Mouse (Mus musculus): ENCODE data around the gene Plxna4.

The Plxna4 gene

DNA sequence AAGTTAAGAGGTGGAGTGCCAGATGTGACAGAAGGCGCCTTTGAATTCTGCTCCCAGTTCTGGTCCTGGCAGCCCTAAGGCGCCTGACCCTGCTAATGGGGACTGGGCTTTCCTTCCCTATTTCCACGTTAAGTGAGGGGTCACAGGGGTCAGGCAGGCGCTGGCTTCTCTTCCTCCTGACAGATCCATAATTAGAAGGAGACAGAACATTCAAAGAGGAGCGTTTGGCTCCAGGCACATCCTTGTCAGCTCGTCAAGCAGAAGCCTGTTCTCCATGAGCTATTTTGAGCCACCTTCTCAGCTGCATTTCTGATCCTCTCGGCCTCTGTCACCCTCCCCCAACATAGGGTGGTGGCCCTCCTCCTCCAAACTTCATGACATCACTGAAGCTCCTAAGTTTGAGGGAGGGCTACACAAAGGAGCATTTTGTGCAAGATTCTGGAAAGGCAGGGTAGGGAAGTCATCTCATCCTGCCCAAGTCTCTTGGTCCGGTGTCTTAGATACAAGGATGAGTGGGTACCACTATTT, 249.5 kb downstream of the Plxna4 start:
- DNase-seq: no peak

DNA sequence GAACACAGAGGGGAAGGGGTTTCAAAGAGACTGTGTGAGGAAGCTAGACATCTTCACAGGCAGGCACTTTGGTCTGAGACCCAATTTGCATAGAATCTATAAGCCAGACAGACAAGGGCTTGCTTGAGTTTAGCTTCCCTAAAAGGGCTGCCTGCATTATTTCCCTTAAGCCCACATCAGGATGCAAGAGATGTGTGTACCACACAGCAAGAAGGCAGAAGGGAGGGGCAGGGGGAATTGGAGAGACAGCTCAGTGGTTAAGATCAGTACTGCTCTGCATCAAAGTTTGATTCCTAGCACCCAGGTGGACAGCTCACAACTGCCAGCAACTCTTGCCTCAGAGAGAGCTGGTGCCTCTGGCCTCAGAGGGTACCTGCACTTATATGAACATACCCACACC, 256.7 kb downstream of the Plxna4 start:
- no peak for DNase-seq

DNA sequence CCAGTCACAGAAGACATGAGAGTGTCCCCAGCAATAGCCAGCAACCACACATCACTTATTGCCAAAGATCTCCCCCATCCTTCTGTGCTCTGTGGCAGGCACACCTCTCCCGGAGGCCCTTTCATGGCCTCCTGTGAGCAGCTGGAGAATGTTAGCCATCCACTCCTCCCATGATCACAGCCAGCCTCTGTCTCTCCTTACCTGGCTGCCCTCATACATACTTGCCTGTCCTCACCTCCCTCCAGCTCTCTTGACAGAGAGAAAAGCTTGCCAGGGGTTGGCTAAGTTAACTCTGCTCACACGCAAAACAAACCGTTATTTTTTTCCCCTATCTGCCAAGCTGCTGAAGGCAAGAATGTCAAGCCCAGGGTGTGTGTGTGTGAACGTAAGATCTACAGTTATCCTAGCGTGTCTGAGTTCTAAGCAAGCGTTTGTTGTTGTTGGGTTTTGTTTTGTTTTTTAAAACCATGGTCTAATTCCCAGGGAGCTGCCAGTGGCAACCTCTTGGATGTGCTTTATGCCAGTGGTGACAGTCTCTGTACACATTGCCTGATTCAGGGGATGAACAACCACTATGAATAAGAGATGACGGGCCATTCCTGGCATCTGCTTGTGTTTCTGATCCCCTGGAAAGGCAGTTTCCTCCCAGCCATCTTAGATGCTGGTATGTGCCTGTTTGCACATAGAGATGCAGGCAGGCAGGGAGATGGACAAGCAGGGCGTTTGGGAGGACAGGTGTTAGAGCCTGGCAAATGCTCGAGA, 257.8 kb downstream of the Plxna4 start:
- no peak for DNase-seq

DNA sequence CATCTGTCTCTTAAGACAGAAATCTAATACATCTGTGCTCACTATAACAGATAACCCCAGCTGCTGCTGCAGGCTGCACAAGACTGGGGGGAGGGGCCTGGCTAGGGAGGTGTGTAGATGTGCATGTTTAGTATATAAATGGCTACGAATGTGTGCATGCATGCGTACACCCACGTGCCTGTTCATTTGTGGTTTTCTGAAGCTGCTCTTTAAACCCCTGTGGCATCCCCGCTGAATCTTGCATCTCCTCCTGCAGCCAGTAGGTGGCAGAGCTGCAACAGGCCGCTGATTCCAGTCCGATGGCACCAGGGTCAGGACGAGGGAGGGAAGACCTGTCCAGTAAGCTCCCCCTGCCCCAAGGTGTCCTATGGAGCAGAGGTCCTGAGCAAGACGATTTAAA, 260.0 kb downstream of the Plxna4 start:
- DNase-seq: peak; percentile 56

DNA sequence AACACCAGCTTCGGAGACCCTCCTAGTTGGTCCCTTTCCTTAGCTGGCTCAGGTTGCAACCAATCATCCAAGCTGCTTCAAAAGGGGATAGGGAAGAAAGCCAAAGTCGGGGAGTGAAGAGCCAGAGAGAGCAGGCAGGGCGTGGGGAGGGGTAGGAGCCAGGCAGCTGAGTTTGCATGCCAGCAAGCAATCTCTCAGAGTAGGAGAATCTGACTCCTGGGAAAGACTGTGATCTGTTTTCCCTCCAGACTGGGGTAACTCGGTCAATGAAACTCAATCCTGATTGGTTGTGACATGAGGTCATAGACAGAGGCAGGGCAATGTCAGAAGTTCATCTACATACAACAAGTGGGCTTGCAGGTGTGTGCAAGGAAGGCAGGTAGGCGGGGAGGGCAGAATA, 260.8 kb downstream of the Plxna4 start:
- no peak for DNase-seq

DNA sequence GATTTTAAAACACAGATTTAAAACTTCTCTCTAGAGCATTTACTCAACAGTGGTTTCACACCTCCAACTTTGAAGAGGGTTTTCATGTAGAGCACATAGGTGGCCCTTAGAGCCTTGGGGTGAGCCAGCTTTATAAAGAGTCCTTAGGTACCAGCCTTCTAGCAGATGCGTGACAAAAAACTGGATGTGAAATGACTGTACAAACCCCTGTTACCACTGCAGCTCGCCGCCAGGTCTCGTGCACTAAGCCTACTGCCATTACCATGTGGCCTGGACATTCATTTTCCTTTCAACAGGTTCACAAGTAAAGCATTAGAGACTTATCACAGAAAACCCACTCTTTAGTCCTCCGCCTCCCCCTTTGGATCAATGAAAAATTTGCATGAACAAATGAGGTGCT, 261.6 kb downstream of the Plxna4 start:
- DNase-seq: no peak

DNA sequence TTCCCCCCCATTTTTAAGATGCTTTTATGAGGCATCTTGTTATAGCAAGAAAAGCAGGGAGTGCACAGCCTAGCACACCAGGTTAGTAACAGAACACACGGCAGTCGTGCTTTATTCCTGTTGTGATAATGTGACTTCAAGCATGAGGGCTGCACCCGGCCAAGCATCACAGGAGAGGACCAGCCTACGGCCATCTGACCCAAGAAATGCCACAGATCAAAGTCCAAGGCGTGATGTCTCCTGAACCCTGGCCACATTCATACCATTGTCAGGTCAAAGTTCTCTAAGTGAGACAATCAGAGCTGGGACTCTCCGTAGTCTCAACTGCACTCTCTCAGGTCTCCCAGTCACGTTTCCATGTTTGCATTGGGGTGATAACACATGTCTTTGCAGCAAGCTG, 262.1 kb downstream of the Plxna4 start:
- no peak for DNase-seq

DNA sequence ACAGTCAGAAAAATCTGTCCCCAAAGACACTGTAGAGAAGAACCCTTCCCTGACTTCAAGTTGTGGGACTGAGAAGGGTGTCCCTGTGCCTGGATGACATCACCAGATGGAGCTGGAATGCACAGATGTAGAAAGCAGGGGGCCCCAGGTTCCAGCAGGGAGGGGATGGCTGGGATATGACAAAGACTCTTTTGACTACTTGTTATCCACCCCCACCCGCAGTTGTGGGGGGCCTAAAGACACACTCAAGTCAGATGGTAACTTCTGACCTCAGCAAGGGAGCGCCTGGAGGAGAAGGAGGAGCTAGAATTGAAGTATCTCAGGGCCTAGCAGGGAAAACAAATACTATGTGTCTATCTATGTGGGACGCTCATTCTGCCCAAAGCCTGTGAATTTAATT, 266.8 kb downstream of the Plxna4 start:
- no peak for DNase-seq

DNA sequence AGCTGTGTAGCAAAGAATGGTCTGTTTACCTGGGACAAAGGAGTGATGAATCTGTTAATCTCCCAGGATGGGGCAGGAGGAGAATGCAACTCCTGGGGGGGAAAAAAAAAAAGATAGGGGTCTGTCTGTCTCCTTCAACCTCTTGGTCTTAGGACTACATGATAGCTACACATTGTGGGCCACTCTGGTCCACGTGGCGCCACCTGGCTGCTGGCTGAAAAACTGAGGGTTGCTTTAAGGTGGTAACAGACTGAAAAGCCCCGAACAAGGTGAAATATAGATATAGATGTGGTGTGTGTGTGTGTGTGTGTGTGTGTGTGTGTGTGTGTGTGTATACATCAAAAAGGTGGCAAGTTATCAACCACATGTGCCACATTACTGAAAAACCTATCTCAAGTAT, 267.7 kb downstream of the Plxna4 start:
- DNase-seq: no peak

DNA sequence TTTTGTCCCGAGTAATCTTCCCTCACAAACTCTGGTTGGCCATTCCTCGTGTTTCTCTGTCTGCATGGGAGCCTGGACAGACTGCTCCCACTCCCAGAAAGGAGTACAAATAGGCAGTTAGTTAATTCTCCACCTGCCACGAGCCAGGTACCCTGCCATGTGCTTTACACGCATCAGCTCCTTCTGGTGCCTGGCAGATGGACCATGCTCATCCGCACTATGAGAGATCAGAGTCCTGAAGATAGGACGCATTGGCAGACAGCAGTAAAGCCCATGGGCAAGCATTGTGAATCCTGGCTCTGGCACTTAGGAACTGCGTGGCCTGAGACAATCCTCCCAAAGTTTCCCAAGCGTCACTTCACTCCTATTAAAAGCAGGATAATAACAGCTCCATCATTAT, 270.5 kb downstream of the Plxna4 start:
- DNase-seq: no peak

DNA sequence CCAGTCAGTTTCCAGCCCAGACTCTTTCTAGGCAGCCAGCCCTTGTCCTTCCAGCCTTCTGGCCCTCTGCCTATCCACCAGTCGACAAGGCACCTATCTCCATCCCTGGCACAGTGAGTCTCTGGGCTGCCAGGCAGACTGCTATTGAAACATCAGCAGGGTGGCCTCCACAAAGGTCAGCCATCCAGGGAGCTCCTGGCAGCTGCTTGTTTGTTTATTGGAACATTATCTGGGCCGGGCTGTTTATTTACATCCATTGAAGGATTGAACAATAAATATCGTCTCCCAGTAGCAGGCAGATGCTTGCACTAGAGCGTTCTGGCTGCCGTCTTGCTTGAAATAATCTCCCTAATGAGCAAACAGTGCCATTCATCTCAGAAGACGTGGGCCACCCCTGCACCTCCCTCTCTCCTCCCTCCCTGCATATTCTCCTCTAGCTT, 273.0 kb downstream of the Plxna4 start:
- no peak for DNase-seq

DNA sequence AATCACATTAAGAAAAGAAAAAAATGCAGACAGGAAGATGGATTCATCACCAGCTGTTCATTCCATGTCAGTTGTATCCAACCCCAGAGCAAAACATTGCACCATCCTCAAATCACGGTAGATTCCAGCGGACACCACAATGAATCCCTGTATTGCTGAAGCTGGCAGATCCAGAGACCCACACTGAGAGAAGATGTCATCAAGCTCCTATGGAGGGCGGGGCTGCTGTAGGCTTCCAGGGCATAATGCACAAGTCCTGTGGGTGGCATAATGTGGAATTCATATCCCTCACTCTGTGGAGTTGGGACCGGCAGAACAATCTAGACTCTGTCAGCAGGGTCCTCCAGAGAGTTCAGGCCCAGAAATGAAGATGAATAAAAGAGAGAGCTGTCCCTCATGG, 278.8 kb downstream of the Plxna4 start:
- DNase-seq: no peak

DNA sequence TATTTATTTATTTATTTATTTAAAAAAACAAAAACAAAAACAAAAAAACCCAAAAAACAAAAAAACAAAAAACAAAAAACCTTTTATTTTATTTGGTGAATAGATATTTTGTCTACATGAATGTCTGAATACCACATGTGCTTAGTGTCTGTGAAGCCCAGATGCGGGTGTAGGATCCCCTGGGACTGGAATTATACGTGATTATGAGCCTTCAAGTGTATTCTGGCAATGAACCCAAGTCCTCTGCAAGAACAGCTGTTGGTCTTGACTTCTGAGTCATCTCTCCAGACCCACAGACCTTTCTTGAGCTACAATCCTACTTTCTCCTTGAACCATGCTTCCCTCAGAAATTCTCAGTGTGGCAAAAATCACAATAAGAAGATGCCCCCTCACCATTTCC, 287.4 kb downstream of the Plxna4 start:
- DNase-seq: no peak

DNA sequence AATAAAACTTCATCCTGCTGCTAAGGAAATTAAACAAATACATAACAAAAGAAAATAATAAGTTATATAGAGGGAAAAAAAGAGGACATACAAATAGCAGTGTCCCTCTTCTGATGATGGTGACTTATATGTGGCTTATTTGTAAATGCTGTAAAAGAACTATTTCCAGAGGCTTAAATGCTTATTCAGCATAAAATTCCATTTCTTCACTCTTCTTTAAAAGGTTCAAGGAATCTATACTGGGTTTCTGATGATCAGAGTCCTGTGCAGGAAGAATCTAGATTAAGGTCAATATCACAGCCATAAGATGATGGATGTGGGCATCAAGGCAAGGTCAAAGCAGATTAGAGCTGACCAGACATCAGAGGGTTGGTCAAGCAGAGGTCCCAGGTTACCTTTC, 306.5 kb downstream of the Plxna4 start:
- DNase-seq: no peak

DNA sequence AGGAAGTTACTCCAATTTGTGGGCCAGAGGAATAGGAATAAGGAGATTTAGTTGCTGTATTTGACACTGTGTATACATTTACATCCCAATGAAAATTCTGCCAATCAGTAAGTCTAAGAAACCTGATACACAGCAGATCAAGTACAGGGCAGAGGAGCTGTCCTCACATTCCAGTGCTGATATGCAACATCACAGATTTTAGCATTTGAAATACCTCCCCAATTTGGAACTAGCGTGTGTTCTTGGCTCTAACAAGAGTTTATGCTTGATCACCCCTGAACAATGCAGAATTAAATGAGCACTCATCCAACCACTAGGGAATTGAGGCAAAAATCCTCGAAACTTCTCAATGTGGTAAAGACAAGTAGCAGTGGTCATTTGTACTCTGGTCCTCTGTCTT, 307.3 kb downstream of the Plxna4 start:
- DNase-seq: no peak

DNA sequence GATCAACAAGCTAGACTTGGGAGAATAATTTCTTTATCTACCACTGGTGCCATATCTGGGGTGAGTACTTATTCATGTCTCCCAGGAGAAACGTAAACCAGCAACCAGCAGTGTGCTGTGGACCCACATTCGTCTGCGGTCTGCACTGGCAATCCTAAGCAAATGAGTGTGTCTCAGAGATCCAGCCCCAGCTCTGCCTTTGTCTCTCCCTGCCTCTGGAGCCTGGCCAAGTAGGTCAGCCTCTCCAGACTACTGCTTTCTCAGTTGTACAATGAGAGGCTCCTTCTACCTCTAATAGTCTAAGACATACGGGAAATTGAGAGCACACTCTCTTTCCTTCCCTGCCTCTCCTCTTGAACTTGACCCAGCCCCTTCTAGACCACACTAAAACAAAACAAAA, 316.5 kb downstream of the Plxna4 start:
- no peak for DNase-seq

DNA sequence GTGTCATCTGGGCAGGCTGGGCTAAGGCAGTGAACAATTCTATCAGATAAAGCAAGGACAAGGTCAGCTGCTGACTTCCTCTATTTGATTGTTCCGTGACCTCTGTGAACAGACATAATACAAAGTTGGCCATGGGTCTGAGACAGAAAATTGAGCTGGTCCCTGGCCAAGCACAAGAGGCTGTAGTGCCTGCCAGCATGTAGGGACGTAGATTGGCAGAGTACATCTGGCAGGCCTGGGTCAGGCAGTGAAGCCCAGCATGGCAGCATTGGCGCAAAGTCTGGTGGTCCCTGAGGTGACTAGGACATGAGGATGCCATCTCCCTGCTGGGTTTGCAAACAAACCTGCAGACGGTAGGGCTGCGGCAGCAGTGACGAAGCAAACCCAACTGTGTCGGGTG, 321.9 kb downstream of the Plxna4 start:
- no peak for DNase-seq

DNA sequence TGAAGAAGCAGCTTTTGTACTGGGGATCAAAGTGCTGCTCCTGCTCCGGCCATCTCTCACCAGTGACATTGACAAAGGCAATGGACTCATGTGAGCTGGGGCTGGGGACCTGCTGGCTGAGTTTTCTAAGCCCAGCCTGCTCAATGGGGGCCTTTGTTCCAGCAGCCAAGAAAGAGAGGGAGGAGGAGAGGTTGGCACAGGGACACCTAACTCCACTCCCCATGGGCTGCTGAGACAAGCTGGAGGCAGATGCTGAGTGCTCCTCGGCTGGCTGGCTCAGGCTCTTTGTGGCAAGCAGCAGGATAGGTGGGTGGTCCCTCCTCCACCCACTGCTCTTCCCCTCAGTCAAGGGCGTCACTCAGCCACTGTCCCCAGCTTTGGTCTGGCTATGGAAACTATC, 326.7 kb downstream of the Plxna4 start:
- DNase-seq: peak; percentile 36

DNA sequence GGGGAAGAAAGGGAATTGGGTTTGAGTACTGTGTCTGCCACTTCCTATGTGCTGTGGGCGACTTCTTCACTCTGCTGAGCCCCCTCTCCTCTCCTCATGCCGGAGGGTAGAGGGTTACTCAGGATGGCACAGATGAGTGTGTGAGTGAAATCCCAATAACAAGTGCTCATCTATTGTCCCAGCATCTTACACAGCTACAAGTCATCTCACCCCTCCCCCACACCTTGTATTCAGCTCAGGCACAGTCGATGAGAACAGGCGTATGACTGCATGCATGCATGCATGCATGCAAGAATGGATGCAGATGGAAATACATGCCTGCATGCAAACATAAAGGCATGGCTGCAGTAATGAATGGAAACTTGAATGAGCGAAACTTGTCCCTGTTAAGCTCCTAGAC, 327.7 kb downstream of the Plxna4 start:
- DNase-seq: no peak

DNA sequence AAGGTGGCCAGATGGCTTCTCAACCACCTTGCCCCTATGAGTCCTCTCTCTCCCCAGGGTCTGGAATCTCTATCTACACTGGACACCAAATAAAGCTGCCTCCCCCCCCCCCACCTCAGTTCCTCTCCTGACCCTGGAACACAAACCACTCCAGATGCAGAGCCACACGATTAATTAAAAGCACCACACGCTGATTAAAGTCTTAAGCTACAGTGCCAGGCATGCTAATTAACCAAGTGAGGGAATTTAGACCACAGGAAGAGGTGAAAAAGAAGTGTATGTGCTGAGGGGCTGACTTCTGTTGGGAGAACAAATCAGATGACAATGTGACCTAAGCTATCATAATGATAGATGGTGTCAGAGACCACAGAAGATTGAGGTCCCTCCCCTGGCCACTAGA, 332.8 kb downstream of the Plxna4 start:
- DNase-seq: no peak

DNA sequence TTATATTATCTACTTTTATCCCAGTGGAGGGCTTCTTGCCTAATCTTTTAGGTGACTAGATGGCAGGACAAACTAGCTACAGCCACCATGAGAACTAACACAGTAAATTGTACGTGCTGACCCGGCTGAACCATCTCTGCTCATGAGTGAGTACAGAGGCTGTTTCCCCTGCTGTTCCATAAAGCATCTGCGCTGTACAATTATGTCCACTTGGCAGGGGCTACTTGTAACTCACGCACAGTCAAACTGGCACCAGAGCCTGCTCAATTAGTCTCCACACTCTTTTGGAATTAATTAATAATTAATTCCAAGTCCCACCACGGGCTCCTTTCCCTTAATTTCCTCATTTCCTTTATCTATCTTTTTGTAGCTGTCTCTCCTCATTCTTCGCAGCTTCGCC, 335.8 kb downstream of the Plxna4 start:
- DNase-seq: no peak

DNA sequence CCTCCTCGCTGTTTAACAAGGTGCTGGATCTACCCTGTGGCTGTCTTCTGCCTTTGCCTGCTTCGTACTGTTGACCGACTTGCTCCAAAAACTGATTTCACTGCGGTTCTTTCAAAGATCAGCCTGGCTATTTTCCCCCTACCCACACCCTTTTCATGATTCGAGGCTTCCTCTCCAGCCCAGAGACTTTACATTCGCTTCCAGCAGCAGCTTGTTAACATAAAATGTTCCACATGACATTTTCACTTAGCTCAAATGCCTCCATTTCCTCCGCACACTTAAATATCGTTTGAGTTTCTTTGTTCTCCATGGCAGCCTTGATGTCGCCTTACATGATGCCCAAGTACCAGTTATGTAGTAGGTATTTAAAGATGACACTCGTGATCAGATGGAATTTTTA, 336.3 kb downstream of the Plxna4 start:
- no peak for DNase-seq

DNA sequence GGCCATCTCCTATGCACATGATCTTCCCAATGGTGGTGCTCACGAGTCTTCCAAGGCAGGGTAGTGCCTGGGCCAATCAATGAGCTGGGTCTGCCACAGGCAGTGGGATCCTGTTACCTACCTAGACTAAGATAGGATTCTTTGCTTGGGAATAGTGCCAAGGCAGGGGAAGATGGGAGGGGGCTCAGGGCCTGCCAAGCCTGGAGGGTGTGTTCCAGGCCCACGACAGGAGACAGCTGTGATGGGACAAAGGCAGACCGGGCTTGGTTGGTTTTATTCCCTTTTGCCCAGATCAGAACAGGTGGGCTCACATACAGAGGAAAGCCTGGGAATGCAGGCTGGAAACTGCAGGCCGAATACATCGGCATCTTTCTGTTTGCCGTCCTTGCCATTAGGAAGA, 342.0 kb downstream of the Plxna4 start:
- DNase-seq: no peak

DNA sequence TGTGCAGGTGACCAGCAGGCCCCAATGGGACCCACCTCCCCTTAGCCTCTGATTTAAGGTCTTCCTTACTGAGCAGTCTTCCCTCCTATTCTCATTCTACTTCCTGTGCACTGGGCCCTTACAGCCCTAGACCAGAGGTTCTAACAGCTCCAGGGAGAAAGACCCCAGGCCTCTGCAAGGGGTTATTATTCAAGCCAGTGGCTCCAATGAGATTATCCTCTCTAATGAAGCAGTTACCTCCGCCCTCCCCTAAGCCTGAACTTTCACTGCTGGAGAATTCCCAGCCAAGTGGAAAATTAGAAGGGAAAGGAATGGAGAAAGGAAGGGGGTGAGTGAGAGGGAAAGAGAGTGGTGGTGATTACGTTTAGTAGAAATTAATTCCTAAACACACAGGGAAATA, 345.0 kb downstream of the Plxna4 start:
- DNase-seq: no peak

DNA sequence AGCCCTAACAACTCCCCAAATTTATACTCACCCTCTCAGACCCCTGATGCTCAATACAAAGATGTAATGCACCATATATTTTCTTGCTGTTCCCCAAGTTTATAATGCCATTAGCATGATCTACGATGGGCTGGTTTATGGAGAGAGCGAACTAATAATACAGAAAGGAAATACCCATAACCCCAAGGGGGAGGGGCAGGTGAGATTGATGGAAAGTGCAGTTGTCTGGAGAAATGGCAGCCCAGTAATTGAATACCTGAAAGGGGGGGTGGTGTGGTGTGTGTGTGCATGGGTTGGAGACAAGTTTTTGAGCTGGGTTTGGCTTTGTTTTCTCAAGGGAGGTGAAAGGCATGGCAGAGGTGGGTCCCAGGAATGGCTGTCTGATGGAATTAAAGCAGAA, 356.6 kb downstream of the Plxna4 start:
- no peak for DNase-seq

All from layer of hippocampus, adult 9-11 months (tissue).